Mouse (Mus musculus) cortical plate, adult 2 months (tissue): ENCODE data around the gene Gphn. TPM values are rescaled to one million over a fixed set of nuclear protein-coding genes. Genes with fewer than 3 reads are reported as not detected.
"Not testable (repeated sequence)": the region's sequence is repeated elsewhere in the genome, so short reads cannot be mapped to it uniquely, and the experiment has no call there.

Experiments
- H3K27ac ChIP-seq: fragments of 200-500 bp; 2 replicates; pipeline ENCODE4 v1.5.1; 2012; ENCODE audit warnings: low read length, control low read depth, inconsistent platforms; ENCODE audit not compliant: insufficient read depth
- H3K4me1 ChIP-seq: fragments of 200-500 bp; 2 replicates; pipeline ENCODE4 v1.6.1; 2011; ENCODE audit warnings: low read length; ENCODE audit not compliant: control insufficient read depth, insufficient read depth
- H3K4me3 ChIP-seq: fragments of 200-500 bp; 2 replicates; pipeline ENCODE4 v1.5.1; 2011; ENCODE audit warnings: mild to moderate bottlenecking, low read length, control low read depth; ENCODE audit not compliant: insufficient read depth
- CTCF ChIP-seq: fragments of 200-500 bp; IDR thresholded peaks from 2 replicates; pipeline ENCODE4 v1.5.1; 2011; ENCODE audit warnings: mild to moderate bottlenecking, control low read depth, low read length; ENCODE audit not compliant: insufficient read depth; ENCODE audit errors: extremely low read depth
- POLR2A ChIP-seq: fragments of 200-500 bp; IDR thresholded peaks from 2 replicates; pipeline ENCODE4 v1.6.1; 2011; ENCODE audit warnings: mild to moderate bottlenecking, low read length, control low read depth; ENCODE audit not compliant: insufficient read depth; ENCODE audit errors: extremely low read depth
- polyA plus RNA-seq: library from polyadenylated mRNA; depleted of rRNA; stranded (reverse); fragments of >200 nt; gene quantifications from 2 replicates; pipeline ENCODE4 v1.2.3, GENCODE M21; 2012

The Gphn gene
- polyA plus RNA-seq, 1 experiment, result 64.1 TPM

DNA sequence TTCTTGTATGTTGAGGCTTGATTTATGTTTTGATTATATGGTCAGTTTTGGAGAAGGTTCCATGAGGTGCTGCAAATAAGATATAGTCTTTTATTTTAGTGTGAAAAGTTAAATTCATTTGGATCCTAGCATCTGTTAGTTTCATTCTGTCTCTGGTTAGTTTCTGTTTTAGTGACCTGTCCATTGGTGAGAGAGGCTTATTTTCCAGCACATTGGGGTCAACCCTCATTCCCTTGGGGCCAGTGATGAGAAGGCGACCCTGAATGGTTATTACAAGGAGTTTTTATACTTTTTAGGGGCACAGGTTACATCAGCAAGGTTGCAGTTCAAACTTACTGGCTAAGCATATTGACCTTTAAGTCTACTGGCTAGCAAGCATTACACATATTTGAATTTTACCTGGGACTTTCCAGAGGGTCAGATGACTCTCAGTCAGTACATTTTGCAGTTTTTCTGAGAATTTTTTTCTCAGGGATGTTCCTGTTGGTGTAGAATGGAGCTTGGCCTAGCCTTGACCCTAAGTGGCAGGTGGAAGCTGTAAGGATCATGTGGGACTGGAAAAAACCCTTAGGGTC is 72.7 kb downstream of the Gphn start:
- TF ChIP-seq POLR2A (no peak), CTCF (no peak)
- Histone ChIP-seq H3K27ac (no peak overlapping the region), H3K4me1 (no peaks in the 10 kb centered on the region), H3K4me3 (no peak overlapping the region)

DNA sequence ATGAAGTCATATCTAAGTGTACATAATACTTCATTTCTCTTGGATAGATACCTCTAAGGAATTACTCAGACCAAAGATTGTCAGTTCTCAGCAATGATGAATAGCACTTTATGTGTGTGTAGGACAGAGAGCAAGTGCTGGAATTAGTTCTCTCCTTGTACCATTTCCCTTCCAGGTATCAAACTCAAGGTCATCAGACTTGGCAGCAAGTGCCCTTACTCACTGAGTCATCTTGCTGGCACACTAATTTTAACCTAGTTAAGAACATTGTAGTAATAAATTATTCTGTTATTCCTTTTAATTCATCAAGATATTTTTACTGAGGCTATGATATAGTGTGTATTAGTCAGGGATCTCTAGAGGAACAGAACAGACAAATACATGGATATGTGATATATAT is 88.9 kb downstream of the Gphn start:
- Histone ChIP-seq H3K4me1 (no peaks in the 10 kb centered on the region), H3K4me3 (no peak overlapping the region), H3K27ac (no peak overlapping the region)
- TF ChIP-seq POLR2A (no peak), CTCF (no peak)

DNA sequence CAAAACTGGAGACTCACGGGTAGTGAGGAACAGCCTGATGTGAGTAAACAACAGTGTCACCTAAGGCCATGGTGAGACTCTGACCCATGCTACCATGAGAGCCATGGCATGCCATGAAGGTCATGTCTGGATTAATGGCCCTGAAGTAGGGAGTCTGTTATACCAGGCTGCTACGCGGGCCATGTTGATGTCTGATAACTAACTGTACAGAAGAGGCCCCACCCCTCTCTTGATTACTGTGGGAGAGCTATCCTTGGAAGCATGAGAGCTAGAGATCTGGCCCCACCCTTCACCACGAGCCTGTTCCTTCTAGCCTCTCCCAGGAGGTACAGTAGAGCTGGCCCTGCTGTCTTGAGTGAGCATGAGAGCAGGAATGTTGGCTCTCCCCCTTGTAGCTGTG is 101.8 kb downstream of the Gphn start:
- no peaks in the 10 kb centered on the region for H3K4me1 ChIP-seq
- TF ChIP-seq POLR2A, result no peak
- TF ChIP-seq CTCF, result no peak
- no peak overlapping the region for H3K4me3 ChIP-seq
- H3K27ac ChIP-seq, result no peak overlapping the region

DNA sequence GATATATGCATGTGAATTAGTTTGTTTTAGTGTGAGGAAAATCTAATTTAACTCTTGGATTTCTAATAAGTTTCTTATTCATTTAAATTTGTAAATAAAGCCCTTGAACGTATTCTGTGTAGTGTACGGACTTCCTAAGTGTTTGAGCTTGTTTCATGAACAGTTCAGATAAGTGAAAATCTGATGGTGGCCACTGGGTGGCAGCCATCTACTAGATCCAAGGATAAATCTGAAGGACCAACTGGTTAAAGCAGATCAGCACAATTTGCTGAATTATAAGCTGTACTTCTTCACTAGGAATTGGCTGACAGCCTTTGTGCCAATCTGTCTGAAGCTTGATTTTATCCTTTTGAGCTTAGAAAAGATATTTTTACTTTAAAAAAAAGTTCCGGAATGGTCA is 105.9 kb downstream of the Gphn start:
- H3K4me3 ChIP-seq, result no peak overlapping the region
- no peaks in the 10 kb centered on the region for H3K4me1 ChIP-seq
- H3K27ac ChIP-seq, result no peak overlapping the region
- TF ChIP-seq POLR2A (no peak), CTCF (peak; percentile 49; the same call in 1 of the 2 replicates)

DNA sequence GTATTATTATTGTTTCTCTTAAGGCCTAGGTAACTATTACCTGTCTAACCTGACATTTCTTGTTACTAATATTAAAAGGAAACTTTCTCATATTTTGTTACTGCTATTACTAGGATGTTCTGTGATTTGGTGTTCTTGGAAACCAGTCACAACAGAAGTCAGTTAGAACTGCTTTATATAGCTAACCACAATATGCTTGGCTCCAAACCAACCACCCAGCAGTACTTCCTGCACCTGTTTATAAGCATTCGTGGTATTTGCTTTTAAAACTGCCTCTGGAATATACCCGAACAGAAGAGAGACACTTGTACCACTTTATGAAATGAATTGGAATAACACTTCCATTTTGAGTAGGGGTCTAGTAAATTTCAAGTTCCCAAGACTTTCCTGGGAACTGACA is 130.3 kb downstream of the Gphn start:
- Histone ChIP-seq H3K27ac (no peak overlapping the region), H3K4me3 (no peak overlapping the region), H3K4me1 (no peaks in the 10 kb centered on the region)
- TF ChIP-seq POLR2A, result no peak
- TF ChIP-seq CTCF, result no peak

DNA sequence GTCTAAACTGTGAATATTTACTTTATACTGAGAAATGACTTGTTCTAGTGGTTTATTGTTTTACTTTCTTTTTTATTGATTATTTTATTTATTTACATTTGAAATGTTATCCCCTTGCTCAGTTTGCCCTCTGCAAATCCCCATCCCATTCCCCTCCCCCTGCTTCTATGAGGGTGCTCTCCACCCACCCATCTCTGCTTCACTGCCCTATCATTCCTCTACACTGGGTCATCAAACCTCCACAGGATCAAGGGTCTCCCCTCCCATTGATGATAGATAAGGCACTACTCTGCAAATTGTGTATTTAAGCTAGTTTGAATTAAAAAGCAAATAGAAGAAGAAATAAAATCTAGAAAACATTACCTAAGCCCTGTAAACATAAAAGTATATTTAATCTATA is 163.1 kb downstream of the Gphn start:
- H3K27ac ChIP-seq, result no peak overlapping the region
- no peak overlapping the region for H3K4me3 ChIP-seq
- TF ChIP-seq POLR2A, result no peak
- no peak for TF ChIP-seq CTCF
- H3K4me1 ChIP-seq, result no peaks in the 10 kb centered on the region

DNA sequence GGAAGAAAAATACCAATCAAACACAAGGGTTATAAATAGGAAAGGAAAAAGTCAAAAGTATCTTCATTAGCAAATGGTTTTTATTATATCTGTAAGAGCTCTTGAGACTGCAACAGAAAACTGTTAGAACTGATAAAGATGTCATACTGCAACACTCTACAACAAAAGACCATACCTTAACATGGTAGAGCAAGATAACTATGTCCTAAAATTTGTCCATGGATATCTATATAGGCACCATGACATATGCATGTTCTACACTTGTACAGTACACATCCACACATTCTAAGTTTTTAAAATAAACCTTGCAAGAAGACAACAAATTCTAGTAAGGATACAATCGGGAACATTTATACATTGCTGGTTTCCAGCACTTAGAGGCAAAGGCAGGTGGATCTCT is 169.1 kb downstream of the Gphn start:
- no peak overlapping the region for H3K27ac ChIP-seq
- H3K4me3 ChIP-seq, result no peak overlapping the region
- TF ChIP-seq POLR2A, result no peak
- no peak for TF ChIP-seq CTCF
- no peaks in the 10 kb centered on the region for H3K4me1 ChIP-seq

DNA sequence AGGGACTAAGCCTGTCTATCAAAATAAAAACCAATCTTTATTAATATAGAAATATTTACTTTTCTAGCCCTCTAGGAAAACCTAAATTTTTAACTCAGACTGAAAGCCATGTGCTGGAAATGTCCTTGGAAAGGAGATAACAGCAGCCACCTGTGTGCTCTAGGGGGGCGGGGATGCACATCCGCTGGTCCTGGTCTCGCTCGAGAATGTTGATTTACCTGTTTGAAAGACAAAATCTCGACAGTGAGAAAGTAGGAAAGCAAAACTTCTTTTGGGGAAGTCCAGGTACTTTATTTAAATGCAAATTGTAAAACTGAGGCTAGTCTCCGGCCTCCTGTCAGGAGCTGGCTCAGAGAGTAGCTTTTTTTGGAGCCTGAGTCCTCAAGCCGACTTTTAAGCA is 181.3 kb downstream of the Gphn start:
- H3K4me1 ChIP-seq, H3K27ac ChIP-seq, H3K4me3 ChIP-seq: not testable (repeated sequence)

DNA sequence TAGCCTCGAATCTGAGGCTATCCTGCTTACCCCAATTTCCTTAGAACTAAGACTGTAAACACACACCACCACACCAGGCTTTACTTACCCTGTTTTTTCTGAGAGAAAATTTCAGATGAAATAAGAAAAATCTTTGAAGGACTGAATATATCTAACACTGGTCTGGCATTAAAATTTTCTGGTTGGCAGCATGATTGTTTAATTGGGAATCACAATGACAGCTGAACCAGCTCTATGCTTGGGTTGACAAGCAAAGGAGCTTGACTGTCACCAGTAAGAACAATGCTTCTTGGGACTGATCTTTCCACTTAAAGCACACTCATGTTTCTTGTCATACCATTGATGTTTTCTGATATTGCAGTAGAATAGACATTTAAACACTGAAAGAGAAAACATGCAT is 296.0 kb downstream of the Gphn start:
- no peak overlapping the region for H3K27ac ChIP-seq
- H3K4me1 ChIP-seq, result no peaks in the 10 kb centered on the region
- TF ChIP-seq POLR2A, result no peak
- TF ChIP-seq CTCF, result no peak
- no peak overlapping the region for H3K4me3 ChIP-seq

DNA sequence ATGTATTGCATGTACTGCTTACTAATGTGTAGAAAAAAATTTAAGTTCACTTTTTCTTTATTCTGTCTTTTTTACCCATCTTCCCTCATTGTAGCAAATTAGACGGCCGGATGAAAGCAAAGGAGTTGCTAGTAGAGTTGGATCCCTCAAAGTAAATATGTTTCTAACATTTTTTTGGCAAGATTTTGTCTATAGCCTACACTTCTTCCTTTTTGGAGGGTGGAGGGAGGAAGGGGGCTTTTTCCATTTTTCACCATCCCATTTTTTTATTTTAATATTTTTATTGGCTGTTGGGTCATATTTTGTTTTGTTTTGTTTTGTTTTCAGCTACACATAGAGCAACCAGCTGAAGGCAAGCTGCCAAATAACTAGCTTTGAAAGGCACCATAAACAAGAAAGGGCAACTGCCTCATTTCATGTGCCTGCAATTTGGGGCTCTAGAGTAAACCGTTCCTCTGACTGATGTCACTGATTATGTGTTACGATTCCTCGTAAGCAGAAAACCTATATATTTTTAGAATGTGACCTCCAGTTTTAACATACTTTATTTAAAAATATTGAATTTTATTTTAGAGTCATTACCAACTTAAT is 296.7 kb downstream of the Gphn start:
- Histone ChIP-seq H3K4me3 (no peak overlapping the region), H3K27ac (no peak overlapping the region), H3K4me1 (no peaks in the 10 kb centered on the region)
- TF ChIP-seq CTCF (no peak), POLR2A (no peak)

DNA sequence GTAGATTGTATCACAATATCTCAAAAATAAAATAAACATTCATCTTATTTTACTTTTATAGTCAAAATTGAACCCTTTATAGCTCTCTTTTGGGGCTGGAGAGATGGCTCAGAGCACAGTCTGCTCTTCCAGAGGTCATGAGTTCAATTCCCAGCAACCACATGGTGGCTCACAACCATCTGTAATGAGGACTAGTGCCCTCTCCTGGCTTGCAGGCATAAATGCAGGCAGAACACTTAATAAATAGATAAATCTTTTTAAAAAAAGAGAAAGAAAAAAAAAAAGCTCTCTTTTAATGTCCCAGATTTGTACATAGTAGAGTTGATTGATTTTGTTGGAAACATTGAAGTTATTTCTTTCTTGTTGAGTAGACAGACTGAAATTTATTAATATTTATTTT is 311.4 kb downstream of the Gphn start:
- not testable (repeated sequence) for H3K27ac ChIP-seq, H3K4me1 ChIP-seq, H3K4me3 ChIP-seq
